Mouse (Mus musculus): Measurements from ENCODE around the gene Fkbp14. TPM values are rescaled to one million over a fixed set of nuclear protein-coding genes. Genes with fewer than 3 reads are reported as not detected.

Fkbp14 gene
- polyA plus RNA-seq, 1 experiment: 6.1 TPM

- DNase-seq: no peak
- H3K4me1 ChIP-seq (ENCODE audit: control insufficient read depth, insufficient read depth, low read length): no peaks in the 10 kb centered on the region
- WGBS: 68% methylated on average over 9 of the region's 9 CpGs
- H3K4me3 ChIP-seq (replicated peaks; ENCODE audit: extremely low read depth, low read depth, low read length): no peak overlapping the region
- TF ChIP-seq POLR2A (IDR thresholded peaks at IDR 0.05; ENCODE audit: borderline replicate concordance, extremely low read depth, low read depth, low read length) (no peak), CTCF (IDR thresholded peaks at IDR 0.05; ENCODE audit: insufficient read depth, low read length) (no peak)
Measured at GRCm38 (mm10) chr6:54540252-54540887, 56.7 kb downstream of the Fkbp14 start.

- H3K4me1 ChIP-seq (ENCODE audit: control insufficient read depth, insufficient read depth, low read length): no peaks in the 10 kb centered on the region
- WGBS: 87% methylated on average over 7 of the region's 7 CpGs
- no peak for DNase-seq
- TF ChIP-seq CTCF (IDR thresholded peaks at IDR 0.05; ENCODE audit: insufficient read depth, low read length): no peak
- no peak for TF ChIP-seq POLR2A (IDR thresholded peaks at IDR 0.05; ENCODE audit: borderline replicate concordance, extremely low read depth, low read depth, low read length)
- no peak overlapping the region for H3K4me3 ChIP-seq (replicated peaks; ENCODE audit: extremely low read depth, low read depth, low read length)
Measured at GRCm38 (mm10) chr6:54539396-54539795, 57.7 kb downstream of the Fkbp14 start.

- 54% methylated on average over 3 of the region's 3 CpGs for WGBS
- H3K4me3 ChIP-seq (replicated peaks; ENCODE audit: extremely low read depth, low read depth, low read length): no peak overlapping the region
- no peak for DNase-seq
Measured at GRCm38 (mm10) chr6:54538773-54539173, 58.3 kb downstream of the Fkbp14 start.

GRCm38 (mm10) chr6:54537053-54537452, 60.1 kb downstream of the Fkbp14 start:
- TF ChIP-seq POLR2A (IDR thresholded peaks at IDR 0.05; ENCODE audit: borderline replicate concordance, extremely low read depth, low read depth, low read length): no peak
- TF ChIP-seq CTCF (IDR thresholded peaks at IDR 0.05; ENCODE audit: insufficient read depth, low read length): no peak
- no peak for DNase-seq
- Histone ChIP-seq H3K4me3 (replicated peaks; ENCODE audit: extremely low read depth, low read depth, low read length) (no peak overlapping the region), H3K4me1 (ENCODE audit: control insufficient read depth, insufficient read depth, low read length) (no peaks in the 10 kb centered on the region)
- 81% methylated on average over 7 of the region's 7 CpGs for WGBS

More at GRCm38 (mm10) chr6:54538773-54539173, 58.3 kb downstream of the Fkbp14 start:
- H3K4me1 ChIP-seq (ENCODE audit: control insufficient read depth, insufficient read depth, low read length): no peaks in the 10 kb centered on the region
- no peak for TF ChIP-seq POLR2A (IDR thresholded peaks at IDR 0.05; ENCODE audit: borderline replicate concordance, extremely low read depth, low read depth, low read length)
- no peak for TF ChIP-seq CTCF (IDR thresholded peaks at IDR 0.05; ENCODE audit: insufficient read depth, low read length)

GRCm38 (mm10) chr6:54535485-54535884, 61.6 kb downstream of the Fkbp14 start:
- Histone ChIP-seq H3K4me1 (ENCODE audit: control insufficient read depth, insufficient read depth, low read length) (peaks cover 3% of the 10 kb centered on the region), H3K4me3 (replicated peaks; ENCODE audit: extremely low read depth, low read depth, low read length) (no peak overlapping the region)
- DNase-seq: no peak
- TF ChIP-seq POLR2A (IDR thresholded peaks at IDR 0.05; ENCODE audit: borderline replicate concordance, extremely low read depth, low read depth, low read length) (no peak), CTCF (IDR thresholded peaks at IDR 0.05; ENCODE audit: insufficient read depth, low read length) (no peak)
- 64% methylated on average over 4 of the region's 4 CpGs for WGBS

- no peak for TF ChIP-seq POLR2A (IDR thresholded peaks at IDR 0.05; ENCODE audit: borderline replicate concordance, extremely low read depth, low read depth, low read length)
- TF ChIP-seq CTCF (IDR thresholded peaks at IDR 0.05; ENCODE audit: insufficient read depth, low read length): no peak
- DNase-seq: no peak
- no peak overlapping the region for H3K4me3 ChIP-seq (replicated peaks; ENCODE audit: extremely low read depth, low read depth, low read length)
- peaks cover 3% of the 10 kb centered on the region for H3K4me1 ChIP-seq (ENCODE audit: control insufficient read depth, insufficient read depth, low read length)
- 33% methylated on average over 8 of the region's 8 CpGs for WGBS
Measured at GRCm38 (mm10) chr6:54531048-54531481, 66.0 kb downstream of the Fkbp14 start.

- WGBS: 83% methylated on average over 2 of the region's 2 CpGs
- peaks cover 3% of the 10 kb centered on the region for H3K4me1 ChIP-seq (ENCODE audit: control insufficient read depth, insufficient read depth, low read length)
- TF ChIP-seq CTCF (IDR thresholded peaks at IDR 0.05; ENCODE audit: insufficient read depth, low read length) (no peak), POLR2A (IDR thresholded peaks at IDR 0.05; ENCODE audit: borderline replicate concordance, extremely low read depth, low read depth, low read length) (no peak)
- no peak for DNase-seq
- no peak overlapping the region for H3K4me3 ChIP-seq (replicated peaks; ENCODE audit: extremely low read depth, low read depth, low read length)
Measured at GRCm38 (mm10) chr6:54530182-54530581, 66.9 kb downstream of the Fkbp14 start.

- 88% methylated on average over 8 of the region's 8 CpGs for WGBS
- TF ChIP-seq CTCF (IDR thresholded peaks at IDR 0.05; ENCODE audit: insufficient read depth, low read length): no peak
- no peak for TF ChIP-seq POLR2A (IDR thresholded peaks at IDR 0.05; ENCODE audit: borderline replicate concordance, extremely low read depth, low read depth, low read length)
- Histone ChIP-seq H3K4me1 (ENCODE audit: control insufficient read depth, insufficient read depth, low read length) (peaks cover 3% of the 10 kb centered on the region), H3K4me3 (replicated peaks; ENCODE audit: extremely low read depth, low read depth, low read length) (no peak overlapping the region)
- no peak for DNase-seq
Measured at GRCm38 (mm10) chr6:54528666-54529065, 68.4 kb downstream of the Fkbp14 start.

Other genes with a start within 250 kb of the Fkbp14 start
- 4.6 and 5.0 TPM in 2 replicates for gene Wipf3, start 167.7 kb downstream of the Fkbp14 start, polyA plus RNA-seq (2012; rRNA removed)
- 9.5 and 12.7 TPM in 2 replicates for gene Scrn1, start 30.8 kb downstream of the Fkbp14 start, polyA plus RNA-seq (2012; rRNA removed)
- 3.6 and 4.5 TPM in 2 replicates for gene Plekha8, start 2.2 kb downstream of the Fkbp14 start, polyA plus RNA-seq (2012; rRNA removed)
- gene Mturn, start 84.3 kb upstream of the Fkbp14 start, polyA plus RNA-seq (2012; rRNA removed): 9.3 and 9.5 TPM in 2 replicates
- gene Znrf2, start 219.6 kb upstream of the Fkbp14 start, polyA plus RNA-seq (2012; rRNA removed): 6.9 and 8.3 TPM in 2 replicates

Data from lung, adult 2 months (tissue).